Mouse (Mus musculus) heart, embryonic 12.5 days (tissue): ENCODE measurements around the gene Srd5a1. TPM values are rescaled to one million over a fixed set of nuclear protein-coding genes. Genes with fewer than 3 reads are reported as not detected.

Experiments used
- ATAC-seq: fragments of 200-750 bp; cut with Nextera tagmentation; 2 replicates; pipeline ENCODE4 v1.8.0; 2017; ENCODE audit warnings: moderate TSS enrichment, moderate library complexity; ENCODE audit not compliant: insufficient number of reproducible peaks, low FRiP score
- H3K27ac ChIP-seq: fragments of 300-500 bp; sonication (generic); 2 replicates; pipeline ENCODE4 v1.5.1; 2016; ENCODE audit warnings: mild to moderate bottlenecking, moderate library complexity; ENCODE audit not compliant: poor library complexity, severe bottlenecking
- H3K27me3 ChIP-seq: fragments of 300-500 bp; sonication (generic); replicated peaks from 2 replicates; pipeline ENCODE4 v1.6.1; 2016; ENCODE audit warnings: mild to moderate bottlenecking, moderate library complexity
- H3K36me3 ChIP-seq: fragments of 300-500 bp; sonication (generic); 2 replicates; pipeline ENCODE4 v1.6.1; 2016; ENCODE audit warnings: mild to moderate bottlenecking, moderate library complexity
- H3K4me1 ChIP-seq: fragments of 300-500 bp; sonication (generic); replicated peaks from 2 replicates; pipeline ENCODE4 v1.6.1; 2016; ENCODE audit warnings: mild to moderate bottlenecking
- H3K4me2 ChIP-seq: fragments of 300-500 bp; sonication (generic); 2 replicates; pipeline ENCODE4 v1.6.1; 2016; ENCODE audit warnings: mild to moderate bottlenecking, moderate library complexity
- H3K4me3 ChIP-seq: fragments of 300-500 bp; sonication (generic); 2 replicates; pipeline ENCODE4 v1.5.1; 2016; ENCODE audit warnings: mild to moderate bottlenecking
- H3K9ac ChIP-seq: fragments of 300-500 bp; sonication (generic); 2 replicates; pipeline ENCODE4 v1.6.1; 2016; ENCODE audit warnings: mild to moderate bottlenecking, moderate library complexity
- H3K9me3 ChIP-seq: fragments of 300-500 bp; sonication (generic); replicated peaks from 2 replicates; pipeline ENCODE4 v1.6.1; 2016; ENCODE audit warnings: mild to moderate bottlenecking, moderate library complexity
- WGBS: fragments of 180-500 bp; shearing (Covaris S2); methylation state at CpG from one replicate; pipeline ENCODE4 v1.1.7; 2016; 5-methylcytosine and 5-hydroxymethylcytosine counted together
- polyA plus RNA-seq: library from polyadenylated mRNA; unstranded; fragments of >200 nt; fragmentation: Nextera tagmentation; extraction: Ambion mirVana; gene quantifications from 2 replicates; pipeline ENCODE4 v1.2.1, GENCODE M21; 2016

The Srd5a1 gene
- polyA plus RNA-seq, 1 experiment from 2014 or later = 8.1 TPM

- Histone ChIP-seq H3K27me3 (peaks cover 2% of the 10 kb centered on the region; the same call in 1 of the 2 replicates), H3K36me3 (no peaks in the 10 kb centered on the region), H3K27ac (no peak overlapping the region), H3K9ac (no peak overlapping the region), H3K4me3 (no peak overlapping the region), H3K4me1 (peaks cover 6% of the 10 kb centered on the region; the same call in 1 of the 2 replicates), H3K9me3 (no peaks in the 10 kb centered on the region), H3K4me2 (no peak overlapping the region)
- WGBS = 18% methylated on average over 8 of the region's 8 CpGs
- no peak for ATAC-seq
Measured at GRCm38 (mm10) chr13:69555045-69555444, 56.2 kb downstream of the Srd5a1 start.

GRCm38 (mm10) chr13:69554255-69554654, 57.0 kb downstream of the Srd5a1 start:
- Histone ChIP-seq H3K4me3 (no peak overlapping the region), H3K27me3 (peaks cover 2% of the 10 kb centered on the region; the same call in 1 of the 2 replicates), H3K27ac (no peak overlapping the region), H3K9me3 (no peaks in the 10 kb centered on the region), H3K36me3 (no peaks in the 10 kb centered on the region), H3K4me2 (no peak overlapping the region), H3K9ac (no peak overlapping the region), H3K4me1 (no peaks in the 10 kb centered on the region)
- no peak for ATAC-seq
- WGBS = 65% methylated on average over 9 of the region's 9 CpGs

GRCm38 (mm10) chr13:69553024-69553423, 58.2 kb downstream of the Srd5a1 start:
- 21% methylated on average over 5 of the region's 5 CpGs for WGBS

GRCm38 (mm10) chr13:69550831-69551230, 60.4 kb downstream of the Srd5a1 start:
- H3K36me3 ChIP-seq = no peaks in the 10 kb centered on the region
- no peak overlapping the region for H3K4me2 ChIP-seq
- H3K4me3 ChIP-seq = no peak overlapping the region
- H3K27me3 ChIP-seq = no peaks in the 10 kb centered on the region
- H3K4me1 ChIP-seq = peaks cover 6% of the 10 kb centered on the region
- no peak overlapping the region for H3K9ac ChIP-seq
- 71% methylated on average over 2 of the region's 2 CpGs for WGBS
- H3K9me3 ChIP-seq = no peaks in the 10 kb centered on the region
- H3K27ac ChIP-seq = no peak overlapping the region
- ATAC-seq = no peak

More at GRCm38 (mm10) chr13:69553024-69553423, 58.2 kb downstream of the Srd5a1 start:
- H3K27me3 ChIP-seq = peaks cover 2% of the 10 kb centered on the region; the same call in 1 of the 2 replicates
- H3K9ac ChIP-seq = no peak overlapping the region
- no peaks in the 10 kb centered on the region for H3K9me3 ChIP-seq
- H3K27ac ChIP-seq = no peak overlapping the region
- H3K36me3 ChIP-seq = no peaks in the 10 kb centered on the region
- H3K4me1 ChIP-seq = no peaks in the 10 kb centered on the region
- no peak for ATAC-seq
- H3K4me2 ChIP-seq = no peak overlapping the region
- H3K4me3 ChIP-seq = no peak overlapping the region

- no peaks in the 10 kb centered on the region for H3K9me3 ChIP-seq
Measured at GRCm38 (mm10) chr13:69549980-69550379, 61.3 kb downstream of the Srd5a1 start.

GRCm38 (mm10) chr13:69547488-69548180, 63.6 kb downstream of the Srd5a1 start:
- peaks cover 22% of the 10 kb centered on the region for H3K4me1 ChIP-seq
- no peak overlapping the region for H3K9ac ChIP-seq
- no peaks in the 10 kb centered on the region for H3K36me3 ChIP-seq
- no peak overlapping the region for H3K4me2 ChIP-seq
- no peaks in the 10 kb centered on the region for H3K9me3 ChIP-seq
- ATAC-seq = no peak
- H3K4me3 ChIP-seq = no peak overlapping the region
- 50% methylated on average over 16 of the region's 16 CpGs for whole genome bisulfite sequencing
- no peak overlapping the region for H3K27ac ChIP-seq
- 0 out of 2 replicates have a peak, but pooled peaks cover 2% of the 10 kb centered on the region for H3K27me3 ChIP-seq

More at GRCm38 (mm10) chr13:69549980-69550379, 61.3 kb downstream of the Srd5a1 start:
- Histone ChIP-seq H3K36me3 (no peaks in the 10 kb centered on the region), H3K27me3 (0 out of 2 replicates have a peak, but pooled peaks cover 2% of the 10 kb centered on the region), H3K9ac (no peak overlapping the region), H3K4me2 (no peak overlapping the region), H3K4me3 (no peak overlapping the region), H3K4me1 (peaks cover 6% of the 10 kb centered on the region), H3K27ac (no peak overlapping the region)
- ATAC-seq = no peak
- whole genome bisulfite sequencing = 39% methylated on average over 8 of the region's 8 CpGs

- H3K27ac ChIP-seq = no peak overlapping the region
- no peaks in the 10 kb centered on the region for H3K9me3 ChIP-seq
- no peaks in the 10 kb centered on the region for H3K36me3 ChIP-seq
- WGBS = 24% methylated on average over 3 of the region's 3 CpGs
- H3K4me1 ChIP-seq = peaks cover 46% of the 10 kb centered on the region
- no peak overlapping the region for H3K9ac ChIP-seq
- ATAC-seq = no peak
- H3K4me2 ChIP-seq = no peak overlapping the region
- H3K27me3 ChIP-seq = 0 out of 2 replicates have a peak, but pooled peaks cover 2% of the 10 kb centered on the region
- H3K4me3 ChIP-seq = no peak overlapping the region
Measured at GRCm38 (mm10) chr13:69545019-69545418, 66.2 kb downstream of the Srd5a1 start.

GRCm38 (mm10) chr13:69543595-69543994, 67.6 kb downstream of the Srd5a1 start:
- Histone ChIP-seq H3K4me3 (peak overlapping the region; percentile 33), H3K4me2 (peak overlapping the region; percentile 64), H3K36me3 (no peaks in the 10 kb centered on the region), H3K4me1 (peaks cover 60% of the 10 kb centered on the region), H3K9me3 (no peaks in the 10 kb centered on the region), H3K27me3 (0 out of 2 replicates have a peak, but pooled peaks cover 2% of the 10 kb centered on the region), H3K27ac (peak overlapping the region; percentile 76), H3K9ac (peak overlapping the region; percentile 57)
- 0 out of 2 replicates have a peak, but pooled peaks have one; percentile 13 for ATAC-seq
- 44% methylated on average over 12 of the region's 12 CpGs for WGBS

- peak overlapping the region; percentile 57; the same call in 1 of the 2 replicates for H3K9ac ChIP-seq
- peaks cover 66% of the 10 kb centered on the region for H3K4me1 ChIP-seq
- H3K9me3 ChIP-seq = no peaks in the 10 kb centered on the region
- H3K27ac ChIP-seq = peak overlapping the region; percentile 76
- WGBS = 35% methylated on average over 17 of the region's 17 CpGs
- no peaks in the 10 kb centered on the region for H3K36me3 ChIP-seq
- ATAC-seq = 0 out of 2 replicates have a peak, but pooled peaks have one; percentile 13
- H3K27me3 ChIP-seq = 0 out of 2 replicates have a peak, but pooled peaks cover 2% of the 10 kb centered on the region
- H3K4me3 ChIP-seq = peak overlapping the region; percentile 1; the same call in 1 of the 2 replicates
- H3K4me2 ChIP-seq = peak overlapping the region; percentile 64
Measured at GRCm38 (mm10) chr13:69542571-69543352, 68.5 kb downstream of the Srd5a1 start.

- Histone ChIP-seq H3K27me3 (0 out of 2 replicates have a peak, but pooled peaks cover 2% of the 10 kb centered on the region), H3K9ac (no peak overlapping the region), H3K27ac (peak overlapping the region; percentile 4; the same call in 1 of the 2 replicates), H3K36me3 (no peaks in the 10 kb centered on the region), H3K4me1 (peaks cover 64% of the 10 kb centered on the region), H3K4me2 (no peak overlapping the region), H3K9me3 (no peaks in the 10 kb centered on the region), H3K4me3 (no peak overlapping the region)
- no peak for ATAC-seq
- WGBS = 59% methylated on average over 10 of the region's 10 CpGs
Measured at GRCm38 (mm10) chr13:69541776-69542175, 69.5 kb downstream of the Srd5a1 start.

- peaks cover 66% of the 10 kb centered on the region for H3K4me1 ChIP-seq
- H3K9ac ChIP-seq = no peak overlapping the region
- no peak for ATAC-seq
- no peak overlapping the region for H3K4me3 ChIP-seq
- H3K27me3 ChIP-seq = 0 out of 2 replicates have a peak, but pooled peaks cover 2% of the 10 kb centered on the region
- H3K9me3 ChIP-seq = no peaks in the 10 kb centered on the region
- H3K27ac ChIP-seq = 0 out of 2 replicates have a peak overlapping the region, but pooled peaks have one; percentile 4
- 54% methylated on average over 6 of the region's 6 CpGs for WGBS
- H3K4me2 ChIP-seq = no peak overlapping the region
- no peaks in the 10 kb centered on the region for H3K36me3 ChIP-seq
Measured at GRCm38 (mm10) chr13:69541209-69541608, 70.0 kb downstream of the Srd5a1 start.
